Mouse (Mus musculus) forebrain, embryonic 13.5 days (tissue): ENCODE measurements around the gene Uap1. TPM values are rescaled to one million over a fixed set of nuclear protein-coding genes. Genes with fewer than 3 reads are reported as not detected.
A peak's percentile ranks its signal among the peaks of the same experiment; 100 is the strongest.

Experiments used
- ATAC-seq: fragments of 200-750 bp; cut with Nextera tagmentation; 2 replicates; pipeline ENCODE4 v1.8.0; 2017
- H3K27ac ChIP-seq: fragments of 300-500 bp; sonication (generic); 2 replicates; pipeline ENCODE4 v1.5.1; 2015; ENCODE audit warnings: inconsistent platforms, mild to moderate bottlenecking, moderate library complexity
- H3K27me3 ChIP-seq: fragments of 300-500 bp; sonication (generic); 2 replicates; pipeline ENCODE4 v1.6.1; 2015; ENCODE audit warnings: mild to moderate bottlenecking, inconsistent platforms
- H3K36me3 ChIP-seq: fragments of 300-500 bp; sonication (generic); 2 replicates; pipeline ENCODE4 v1.6.1; 2015; ENCODE audit warnings: mild to moderate bottlenecking, inconsistent platforms; ENCODE audit not compliant: poor library complexity, severe bottlenecking
- H3K4me1 ChIP-seq: fragments of 300-500 bp; sonication (generic); 2 replicates; pipeline ENCODE4 v1.6.1; 2015; ENCODE audit warnings: inconsistent platforms
- H3K4me2 ChIP-seq: fragments of 300-500 bp; sonication (generic); 2 replicates; pipeline ENCODE4 v1.6.1; 2015; ENCODE audit warnings: inconsistent platforms, mild to moderate bottlenecking, moderate library complexity
- H3K4me3 ChIP-seq: fragments of 300-500 bp; sonication (generic); 2 replicates; pipeline ENCODE4 v1.5.1; 2015; ENCODE audit warnings: mild to moderate bottlenecking, inconsistent platforms
- H3K9ac ChIP-seq: fragments of 300-500 bp; sonication (generic); 2 replicates; pipeline ENCODE4 v1.6.1; 2015; ENCODE audit warnings: mild to moderate bottlenecking, inconsistent platforms
- H3K9me3 ChIP-seq: fragments of 300-500 bp; sonication (generic); replicated peaks from 2 replicates; pipeline ENCODE4 v1.6.1; 2016; ENCODE audit warnings: inconsistent platforms
- WGBS: fragments of 180-500 bp; shearing (Covaris S2); methylation state at CpG from one replicate; pipeline ENCODE4 v1.1.7; 2015; 5-methylcytosine and 5-hydroxymethylcytosine counted together
- polyA plus RNA-seq: library from polyadenylated mRNA; unstranded; fragments of >200 nt; fragmentation: Nextera tagmentation; extraction: Ambion mirVana; gene quantifications from 2 replicates; pipeline ENCODE4 v1.2.1, GENCODE M21; 2015

The Uap1 gene
- polyA plus RNA-seq, 1 experiment from 2014 or later, result 52.4 TPM

DNA sequence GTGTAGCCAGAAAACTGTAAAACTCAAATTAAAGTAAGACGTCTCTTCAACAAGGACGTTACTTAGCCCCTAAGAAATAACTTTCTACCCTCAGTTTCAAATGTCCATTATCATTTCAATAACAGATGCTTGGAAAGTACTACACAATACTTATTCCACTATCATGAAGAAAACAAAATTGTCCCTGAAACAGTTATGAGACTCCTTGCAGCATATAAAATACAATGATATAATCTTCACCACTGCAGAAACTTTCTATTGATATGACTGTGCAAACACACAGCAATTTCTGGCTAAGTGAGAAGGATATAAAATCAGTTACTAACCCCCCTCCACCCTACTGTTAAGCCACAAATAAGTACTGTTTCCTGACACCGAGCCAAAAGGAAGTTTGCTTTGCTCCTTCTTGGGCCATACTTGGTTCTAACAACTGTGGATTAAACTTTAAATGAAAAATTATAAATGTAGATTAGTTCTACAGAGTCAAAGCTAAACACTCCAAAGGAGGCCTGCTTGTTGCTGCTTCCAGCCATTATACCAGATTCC, 11.3 kb downstream of the Uap1 start:
- Histone ChIP-seq H3K27ac (no peak overlapping the region), H3K36me3 (peaks cover 23% of the 10 kb centered on the region), H3K4me1 (0 out of 2 replicates have a peak, but pooled peaks cover 4% of the 10 kb centered on the region), H3K27me3 (no peaks in the 10 kb centered on the region), H3K4me3 (no peak overlapping the region), H3K4me2 (no peak overlapping the region), H3K9me3 (no peaks in the 10 kb centered on the region), H3K9ac (no peak overlapping the region)
- 85% methylated on average over 3 of the region's 3 CpGs for whole genome bisulfite sequencing
- ATAC-seq, result no peak

DNA sequence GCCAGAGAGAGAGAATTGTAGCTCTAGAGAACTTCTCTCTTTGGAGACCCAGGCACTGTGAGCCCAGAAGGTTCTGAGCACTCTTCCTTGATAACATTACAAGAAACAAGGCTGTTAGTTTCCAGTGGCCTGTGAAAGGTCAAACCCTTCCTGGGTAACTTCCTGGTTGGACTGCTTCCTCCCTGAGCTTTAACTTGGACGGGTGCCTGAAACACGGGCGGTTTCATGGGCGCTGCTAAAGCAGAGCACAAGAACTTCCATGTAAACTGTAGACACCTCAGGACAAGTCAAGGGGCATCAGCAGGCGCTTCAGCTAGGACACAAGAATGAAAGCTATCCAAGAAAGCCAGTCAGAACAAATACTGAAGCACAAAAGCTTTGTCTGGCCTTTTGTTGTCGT, 12.9 kb downstream of the Uap1 start:
- no peak overlapping the region for H3K27ac ChIP-seq
- H3K4me2 ChIP-seq, result no peak overlapping the region
- H3K9ac ChIP-seq, result no peak overlapping the region
- no peak for ATAC-seq
- no peaks in the 10 kb centered on the region for H3K9me3 ChIP-seq
- H3K4me1 ChIP-seq, result 0 out of 2 replicates have a peak, but pooled peaks cover 4% of the 10 kb centered on the region
- H3K4me3 ChIP-seq, result no peak overlapping the region
- 86% methylated on average over 6 of the region's 6 CpGs for WGBS
- no peaks in the 10 kb centered on the region for H3K27me3 ChIP-seq
- H3K36me3 ChIP-seq, result peaks cover 32% of the 10 kb centered on the region

GRCm38 (mm10) chr1:170160397-170160938, 14.3 kb downstream of the Uap1 start:
- ATAC-seq, result no peak
- Histone ChIP-seq H3K9me3 (no peaks in the 10 kb centered on the region), H3K4me3 (no peak overlapping the region), H3K27me3 (no peaks in the 10 kb centered on the region), H3K4me2 (no peak overlapping the region), H3K36me3 (peaks cover 27% of the 10 kb centered on the region), H3K9ac (no peak overlapping the region), H3K27ac (no peak overlapping the region), H3K4me1 (0 out of 2 replicates have a peak, but pooled peaks cover 4% of the 10 kb centered on the region)
- WGBS, result 65% methylated on average over 3 of the region's 3 CpGs

- H3K36me3 ChIP-seq, result peaks cover 26% of the 10 kb centered on the region
- H3K27ac ChIP-seq, result no peak overlapping the region
- H3K27me3 ChIP-seq, result no peaks in the 10 kb centered on the region
- 94% methylated on average over 2 of the region's 2 CpGs for WGBS
- no peak overlapping the region for H3K9ac ChIP-seq
- H3K4me1 ChIP-seq, result 0 out of 2 replicates have a peak, but pooled peaks cover 4% of the 10 kb centered on the region
- no peak for ATAC-seq
- no peaks in the 10 kb centered on the region for H3K9me3 ChIP-seq
- no peak overlapping the region for H3K4me2 ChIP-seq
- H3K4me3 ChIP-seq, result no peak overlapping the region
Measured at GRCm38 (mm10) chr1:170159707-170160106, 15.1 kb downstream of the Uap1 start.

GRCm38 (mm10) chr1:170155761-170156160, 19.0 kb downstream of the Uap1 start:
- Histone ChIP-seq H3K4me3 (no peak overlapping the region), H3K9ac (no peak overlapping the region), H3K4me1 (0 out of 2 replicates have a peak, but pooled peaks cover 4% of the 10 kb centered on the region), H3K27me3 (no peaks in the 10 kb centered on the region), H3K27ac (peak overlapping the region; percentile 40; the same call in 1 of the 2 replicates), H3K36me3 (peaks cover 16% of the 10 kb centered on the region), H3K4me2 (no peak overlapping the region), H3K9me3 (no peaks in the 10 kb centered on the region)
- ATAC-seq, result peak; percentile 32; the same call in 1 of the 2 replicates
- 80% methylated on average over 5 of the region's 5 CpGs for WGBS

DNA sequence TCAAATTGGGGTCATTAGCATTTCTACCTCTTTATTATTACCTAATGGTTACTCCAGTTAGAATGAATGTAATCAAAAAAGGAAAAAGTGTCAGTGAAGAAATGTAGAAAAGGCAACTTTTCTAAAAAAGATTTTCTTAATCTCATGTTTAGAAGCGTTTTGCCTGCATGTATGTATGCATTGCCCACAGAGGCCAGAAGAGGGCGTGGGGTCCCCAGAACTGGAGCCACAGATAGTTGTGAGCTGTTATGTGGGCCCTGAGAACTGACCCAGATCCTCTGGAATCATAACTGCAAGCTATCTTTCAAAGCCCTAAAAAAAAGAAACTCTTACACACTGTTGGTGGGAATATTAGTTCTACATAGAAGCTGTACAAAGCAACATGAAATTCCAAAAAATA, 19.5 kb downstream of the Uap1 start:
- Histone ChIP-seq H3K27me3 (no peaks in the 10 kb centered on the region), H3K4me1 (0 out of 2 replicates have a peak, but pooled peaks cover under 1% of the 10 kb centered on the region), H3K4me3 (no peak overlapping the region), H3K9ac (no peak overlapping the region), H3K4me2 (no peak overlapping the region), H3K27ac (peak overlapping the region; percentile 40; the same call in 1 of the 2 replicates), H3K36me3 (peaks cover 19% of the 10 kb centered on the region), H3K9me3 (no peaks in the 10 kb centered on the region)
- WGBS, result 72% methylated on average over 2 of the region's 2 CpGs
- ATAC-seq, result no peak

DNA sequence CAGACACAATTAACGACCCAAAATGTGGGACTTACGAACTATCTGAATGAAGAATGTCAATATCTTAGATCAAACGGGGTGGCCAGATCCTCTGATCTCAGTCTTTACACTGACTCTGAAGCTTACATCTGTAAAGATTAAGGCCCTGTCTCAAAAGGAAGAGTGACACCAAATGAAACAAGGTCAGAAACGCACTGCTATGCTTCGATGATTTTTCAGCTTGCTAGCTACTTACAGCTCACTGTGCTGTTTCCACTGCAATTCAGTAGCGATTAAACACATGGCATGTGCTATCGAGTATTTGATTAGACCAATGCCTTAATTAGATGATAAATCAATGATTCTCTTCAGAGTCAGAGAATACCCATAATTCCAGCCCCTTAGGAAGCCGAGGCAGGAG, 20.8 kb downstream of the Uap1 start:
- no peak overlapping the region for H3K9ac ChIP-seq
- H3K4me3 ChIP-seq, result no peak overlapping the region
- peaks cover 30% of the 10 kb centered on the region for H3K36me3 ChIP-seq
- no peak overlapping the region for H3K4me2 ChIP-seq
- H3K4me1 ChIP-seq, result no peaks in the 10 kb centered on the region
- no peak for ATAC-seq
- 71% methylated on average over 8 of the region's 8 CpGs for WGBS
- no peaks in the 10 kb centered on the region for H3K9me3 ChIP-seq
- no peak overlapping the region for H3K27ac ChIP-seq
- H3K27me3 ChIP-seq, result no peaks in the 10 kb centered on the region

DNA sequence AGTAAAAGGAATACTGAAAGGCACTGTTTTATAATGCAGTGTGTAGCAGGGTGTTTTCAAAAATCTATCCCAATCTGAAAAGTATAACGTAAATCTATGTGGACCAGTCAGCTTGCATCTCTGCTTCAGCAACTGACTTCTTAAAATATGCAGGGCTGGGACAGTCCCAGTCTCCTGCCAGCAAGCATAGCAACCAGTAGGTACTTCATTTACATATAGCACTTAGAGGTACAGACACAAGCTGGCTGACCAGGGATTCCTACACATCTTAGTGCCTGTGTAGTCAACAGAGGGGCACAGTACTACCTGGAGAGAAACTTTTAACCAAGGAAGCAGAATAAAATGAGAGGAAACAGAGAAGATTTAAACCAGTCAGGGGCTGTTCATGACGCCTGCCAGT, 22.2 kb downstream of the Uap1 start:
- H3K9me3 ChIP-seq, result no peaks in the 10 kb centered on the region
- H3K27me3 ChIP-seq, result no peaks in the 10 kb centered on the region
- no peak overlapping the region for H3K4me2 ChIP-seq
- H3K27ac ChIP-seq, result no peak overlapping the region
- no peak overlapping the region for H3K9ac ChIP-seq
- H3K4me3 ChIP-seq, result no peak overlapping the region
- ATAC-seq, result peak; percentile 42
- no peaks in the 10 kb centered on the region for H3K4me1 ChIP-seq
- WGBS, result 88% methylated on average over 2 of the region's 2 CpGs
- peaks cover 35% of the 10 kb centered on the region for H3K36me3 ChIP-seq

DNA sequence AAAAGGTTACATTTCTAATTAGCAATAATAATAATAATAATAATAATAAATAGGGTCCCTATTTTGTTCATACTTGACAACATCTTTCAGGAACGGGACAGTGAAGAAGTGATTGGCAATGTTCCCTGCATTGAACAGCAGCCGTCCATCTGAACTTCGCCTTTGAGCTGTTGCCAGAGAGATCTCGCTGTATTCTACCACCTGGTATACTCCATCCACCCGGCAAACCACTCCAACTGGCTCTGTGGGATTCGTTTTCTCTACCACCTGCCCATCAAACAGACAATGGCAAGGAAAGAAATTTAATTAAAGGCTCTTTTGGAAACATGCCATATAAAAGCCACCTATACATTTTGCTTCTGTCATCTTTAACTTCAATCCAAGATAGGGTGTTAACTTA, 23.9 kb downstream of the Uap1 start:
- H3K4me1 ChIP-seq, result no peaks in the 10 kb centered on the region
- WGBS, result 55% methylated on average over 6 of the region's 6 CpGs
- no peaks in the 10 kb centered on the region for H3K27me3 ChIP-seq
- no peak overlapping the region for H3K27ac ChIP-seq
- H3K9ac ChIP-seq, result no peak overlapping the region
- H3K4me3 ChIP-seq, result no peak overlapping the region
- ATAC-seq, result peak; percentile 54; the same call in 1 of the 2 replicates
- no peak overlapping the region for H3K4me2 ChIP-seq
- H3K36me3 ChIP-seq, result peaks cover 30% of the 10 kb centered on the region
- H3K9me3 ChIP-seq, result no peaks in the 10 kb centered on the region

- 90% methylated on average over 4 of the region's 4 CpGs for WGBS
- no peak overlapping the region for H3K27ac ChIP-seq
- H3K36me3 ChIP-seq, result peaks cover 30% of the 10 kb centered on the region
- ATAC-seq, result no peak
- H3K9ac ChIP-seq, result no peak overlapping the region
- H3K4me2 ChIP-seq, result no peak overlapping the region
- no peaks in the 10 kb centered on the region for H3K9me3 ChIP-seq
- H3K4me1 ChIP-seq, result no peaks in the 10 kb centered on the region
- no peak overlapping the region for H3K4me3 ChIP-seq
- no peaks in the 10 kb centered on the region for H3K27me3 ChIP-seq
Measured at GRCm38 (mm10) chr1:170149756-170150155, 25.0 kb downstream of the Uap1 start.

GRCm38 (mm10) chr1:170148536-170148935, 26.2 kb downstream of the Uap1 start:
- WGBS, result 88% methylated on average over 6 of the region's 6 CpGs
- no peak for ATAC-seq

GRCm38 (mm10) chr1:170147651-170148448, 26.9 kb downstream of the Uap1 start:
- H3K4me1 ChIP-seq, result no peaks in the 10 kb centered on the region
- no peaks in the 10 kb centered on the region for H3K27me3 ChIP-seq
- H3K27ac ChIP-seq, result no peak overlapping the region
- WGBS, result 89% methylated on average over 9 of the region's 9 CpGs
- no peak overlapping the region for H3K4me3 ChIP-seq
- ATAC-seq, result no peak
- no peak overlapping the region for H3K4me2 ChIP-seq
- H3K36me3 ChIP-seq, result peaks cover 43% of the 10 kb centered on the region
- no peak overlapping the region for H3K9ac ChIP-seq
- H3K9me3 ChIP-seq, result no peaks in the 10 kb centered on the region

More at GRCm38 (mm10) chr1:170148536-170148935, 26.2 kb downstream of the Uap1 start:
- H3K9ac ChIP-seq, result no peak overlapping the region
- H3K4me1 ChIP-seq, result no peaks in the 10 kb centered on the region
- H3K27me3 ChIP-seq, result no peaks in the 10 kb centered on the region
- H3K27ac ChIP-seq, result no peak overlapping the region
- H3K36me3 ChIP-seq, result peaks cover 36% of the 10 kb centered on the region
- no peak overlapping the region for H3K4me3 ChIP-seq
- no peak overlapping the region for H3K4me2 ChIP-seq
- no peaks in the 10 kb centered on the region for H3K9me3 ChIP-seq
